Mouse (Mus musculus) cerebellum, adult (tissue): ENCODE measurements around the gene Metap1d.

ENCODE experiments used
- ATAC-seq: cut with Nextera tagmentation; 2 replicates; pipeline ENCODE4 v1.9.2; 2017; ENCODE audit warnings: mild to moderate bottlenecking, moderate library complexity, mixed read lengths; ENCODE audit not compliant: insufficient number of reproducible peaks, low FRiP score, low TSS enrichment

Gene Metap1d

DNA sequence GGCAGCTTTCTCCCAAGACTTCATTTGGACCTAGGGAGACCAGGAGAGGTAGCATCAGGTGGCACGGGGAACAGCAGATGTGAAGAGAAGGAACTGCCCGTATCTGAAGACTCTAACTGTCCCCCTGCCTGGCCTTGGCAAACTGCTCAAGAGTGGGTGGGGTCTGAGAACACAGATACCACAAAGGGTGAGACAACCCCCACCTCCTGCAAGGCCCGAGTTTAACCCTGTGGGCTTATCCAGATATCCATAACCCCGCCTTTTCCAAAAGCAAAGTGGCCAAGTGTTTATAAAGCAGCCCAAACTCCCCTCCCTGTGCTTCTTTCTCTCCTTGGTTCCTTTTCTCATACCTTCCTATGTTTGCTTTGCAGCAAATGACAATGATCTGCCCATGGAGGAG is 70.4 kb downstream of the Metap1d start:
- no peak for ATAC-seq

DNA sequence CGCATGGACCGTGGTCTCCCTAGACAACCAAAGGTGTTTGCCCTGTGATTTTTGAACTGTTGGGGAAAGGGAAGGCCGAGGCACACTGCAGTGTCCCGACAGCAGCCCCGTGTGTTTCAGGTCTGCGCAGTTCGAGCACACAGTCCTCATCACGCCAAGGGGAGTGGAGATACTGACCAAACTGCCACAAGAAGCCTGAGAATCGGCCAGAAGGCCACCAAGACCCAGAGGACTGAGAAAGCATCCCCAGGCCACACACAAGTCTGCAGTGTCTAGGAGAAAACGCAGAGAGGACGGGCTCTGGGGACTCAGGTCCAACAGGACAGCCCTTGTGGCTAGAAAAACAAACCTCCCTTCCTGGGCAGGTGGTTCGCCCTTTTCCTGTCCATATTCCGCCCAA is 71.7 kb downstream of the Metap1d start:
- ATAC-seq: no peak

DNA sequence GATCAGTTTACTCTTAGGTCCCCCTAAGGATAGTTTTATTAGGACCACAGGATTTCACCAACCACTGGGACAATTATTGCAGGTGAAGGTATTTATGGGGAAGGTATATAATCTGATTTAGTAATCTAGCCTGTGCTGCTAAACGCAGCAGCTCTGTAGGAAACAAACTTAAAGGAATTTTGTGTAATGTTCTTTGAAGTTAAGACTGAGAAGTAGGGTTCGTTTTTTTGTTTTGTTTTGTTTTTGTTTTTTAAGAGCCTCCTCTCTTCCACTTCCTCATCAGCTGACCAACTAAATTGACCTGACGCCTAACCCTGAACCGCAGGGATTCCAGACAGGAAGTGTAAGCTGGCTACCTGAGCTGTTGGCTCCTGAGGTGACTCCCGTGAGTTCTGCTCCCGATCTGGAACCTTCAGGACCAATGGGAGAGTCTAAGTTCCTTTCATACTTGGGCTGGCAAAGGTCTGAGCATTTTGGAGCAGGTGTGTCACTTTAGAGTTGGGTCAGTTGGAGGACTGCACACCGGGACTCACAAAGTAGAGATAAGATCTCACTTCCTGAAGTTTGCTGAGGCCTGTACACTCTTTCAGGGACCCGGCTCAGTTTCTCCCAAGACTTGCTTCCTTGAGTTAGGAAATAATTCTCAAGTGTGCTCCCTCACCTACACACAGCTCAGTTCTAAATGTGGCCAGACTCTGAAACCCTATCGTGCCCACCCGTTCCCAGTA is 73.7 kb downstream of the Metap1d start:
- no peak for ATAC-seq

DNA sequence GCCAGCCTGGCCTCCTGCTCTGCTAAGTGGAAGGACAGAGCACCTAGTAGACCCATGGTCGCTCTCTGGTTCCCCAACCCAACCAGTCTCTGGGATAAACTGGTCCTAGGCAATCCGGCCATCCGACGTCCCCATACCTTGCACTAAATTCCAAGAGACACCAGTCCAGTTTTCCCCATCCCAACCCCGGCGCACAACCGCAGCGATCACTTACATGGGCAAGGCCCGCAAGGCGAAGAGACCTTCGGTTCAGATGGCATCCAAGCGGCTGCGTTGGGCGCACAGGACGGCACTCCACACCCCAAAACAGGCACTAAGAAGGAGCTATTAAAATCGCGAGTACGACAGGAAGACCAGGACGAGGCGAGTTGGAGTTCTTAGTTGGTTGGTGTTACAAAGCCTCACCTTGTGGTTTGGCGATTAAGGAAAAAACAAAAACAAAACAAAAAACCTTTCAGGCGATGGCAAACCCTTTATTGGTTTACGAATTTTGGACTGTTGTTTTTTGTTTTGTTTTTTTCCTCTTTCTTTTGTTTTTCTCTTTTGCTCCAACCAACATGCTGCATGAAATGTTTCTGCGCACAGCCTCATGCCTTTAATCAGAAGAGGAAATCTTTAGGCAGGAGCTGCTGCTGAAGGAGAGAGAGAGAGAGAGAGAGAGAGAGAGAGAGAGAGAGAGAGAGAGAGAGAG is 74.4 kb downstream of the Metap1d start:
- ATAC-seq: no peak

DNA sequence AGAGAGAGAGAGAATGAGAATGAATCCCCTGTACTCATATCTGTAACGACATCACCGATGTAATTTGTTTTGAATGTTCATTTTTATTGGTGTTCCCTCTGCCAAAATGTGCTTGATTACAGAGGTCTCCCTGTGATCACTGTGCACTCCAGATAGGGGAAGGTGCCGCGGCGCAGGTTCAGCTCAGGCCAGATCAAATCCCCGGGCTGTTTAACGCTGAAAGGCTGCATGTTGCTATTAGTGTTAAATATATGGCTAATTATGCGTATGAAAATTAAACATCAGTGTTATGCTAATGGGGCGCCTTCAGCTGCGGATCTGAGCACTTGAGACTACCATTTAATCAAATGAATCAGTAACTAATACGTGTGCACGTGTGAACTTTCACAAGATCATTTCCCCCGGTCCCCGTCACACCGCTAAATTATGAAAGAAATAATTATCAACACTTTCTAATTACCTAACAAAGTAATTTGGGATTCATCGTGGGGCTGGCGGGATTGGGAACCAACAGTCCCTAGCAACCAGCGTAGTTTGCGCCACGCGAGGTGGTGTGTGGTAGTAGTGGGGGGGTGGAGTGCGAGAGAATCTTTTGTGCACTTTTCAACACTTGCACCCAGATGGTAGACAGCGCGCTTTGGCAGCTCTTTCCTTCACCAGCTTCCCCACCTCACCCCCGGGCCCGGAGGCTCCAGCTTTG is 75.1 kb downstream of the Metap1d start, which contains the start of gene Dlx1:
TSS of gene Dlx1 (plus strand) at position 100 of the 700 bp plus-strand sequence.
- ATAC-seq: no peak

DNA sequence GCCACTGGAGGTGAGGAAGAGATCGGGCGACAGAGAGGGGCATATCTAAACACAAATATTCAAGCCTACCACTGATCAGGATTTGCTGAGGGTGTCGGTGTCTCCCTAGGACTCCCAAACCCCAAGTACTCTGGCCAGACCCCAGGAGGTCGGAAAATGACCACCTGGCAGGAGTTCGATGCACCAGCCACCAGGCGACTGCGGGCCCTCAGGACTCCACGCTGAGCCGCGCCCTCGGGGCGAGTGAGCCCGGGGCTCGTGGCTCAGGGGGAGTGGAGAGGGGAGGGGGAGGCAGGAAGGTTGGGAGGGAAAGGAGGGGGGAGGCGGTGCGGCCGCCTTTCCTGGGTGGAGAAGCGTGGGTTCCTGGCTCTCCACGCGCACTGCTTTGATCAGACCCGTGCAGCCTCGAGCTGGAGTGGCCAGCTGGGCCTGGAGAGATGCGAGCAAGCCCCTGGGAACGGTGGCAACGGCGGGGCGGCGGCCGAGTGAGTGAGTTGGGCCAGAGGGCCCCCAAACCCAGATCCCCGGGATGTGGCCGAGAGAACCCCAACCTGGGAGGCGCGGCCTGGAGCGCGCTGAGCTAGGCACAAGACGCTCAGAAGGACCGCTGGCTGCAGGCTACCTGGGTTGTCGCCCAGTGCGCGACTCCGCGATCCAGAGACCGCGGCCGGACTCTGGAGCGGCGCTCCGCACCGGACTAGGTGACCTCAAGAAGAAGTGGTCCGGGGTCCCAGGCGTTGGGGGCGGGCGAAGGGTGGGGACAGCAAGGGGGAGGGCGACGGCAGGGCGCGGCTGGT is 75.8 kb downstream of the Metap1d start:
- no peak for ATAC-seq

DNA sequence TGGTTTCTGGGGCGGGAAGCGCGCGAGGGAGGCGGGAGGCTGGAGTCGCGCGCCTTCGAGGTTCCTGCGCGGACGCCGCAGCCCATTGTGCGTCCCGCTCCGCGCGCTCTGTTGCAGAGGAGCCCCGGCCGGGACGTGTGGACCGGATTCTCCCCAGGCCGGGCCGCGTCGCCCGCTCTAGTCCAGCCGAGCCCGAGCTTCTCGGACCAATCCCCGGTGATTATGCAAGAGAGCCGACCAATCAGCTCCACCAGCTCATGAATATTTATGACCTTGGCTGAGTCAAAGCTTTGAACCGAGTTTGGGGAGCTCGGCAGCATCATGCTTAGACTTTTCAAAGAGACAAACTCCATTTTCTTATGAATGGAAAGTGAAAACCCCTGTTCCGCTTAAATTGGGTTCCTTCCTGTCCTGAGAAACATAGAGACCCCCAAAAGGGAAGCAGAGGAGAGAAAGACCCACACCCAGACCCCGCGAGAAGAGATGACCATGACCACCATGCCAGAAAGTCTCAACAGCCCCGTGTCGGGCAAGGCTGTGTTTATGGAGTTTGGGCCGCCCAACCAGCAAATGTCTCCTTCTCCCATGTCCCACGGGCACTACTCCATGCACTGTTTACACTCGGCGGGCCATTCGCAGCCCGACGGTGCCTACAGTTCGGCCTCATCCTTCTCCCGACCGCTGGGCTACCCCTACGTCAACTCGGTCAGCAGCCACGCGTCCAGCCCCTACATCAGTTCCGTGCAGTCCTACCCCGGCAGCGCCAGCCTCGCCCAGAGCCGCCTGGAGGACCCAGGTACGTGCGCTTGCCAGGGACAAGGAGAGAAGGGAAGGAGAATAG is 76.7 kb downstream of the Metap1d start:
- ATAC-seq: no peak

DNA sequence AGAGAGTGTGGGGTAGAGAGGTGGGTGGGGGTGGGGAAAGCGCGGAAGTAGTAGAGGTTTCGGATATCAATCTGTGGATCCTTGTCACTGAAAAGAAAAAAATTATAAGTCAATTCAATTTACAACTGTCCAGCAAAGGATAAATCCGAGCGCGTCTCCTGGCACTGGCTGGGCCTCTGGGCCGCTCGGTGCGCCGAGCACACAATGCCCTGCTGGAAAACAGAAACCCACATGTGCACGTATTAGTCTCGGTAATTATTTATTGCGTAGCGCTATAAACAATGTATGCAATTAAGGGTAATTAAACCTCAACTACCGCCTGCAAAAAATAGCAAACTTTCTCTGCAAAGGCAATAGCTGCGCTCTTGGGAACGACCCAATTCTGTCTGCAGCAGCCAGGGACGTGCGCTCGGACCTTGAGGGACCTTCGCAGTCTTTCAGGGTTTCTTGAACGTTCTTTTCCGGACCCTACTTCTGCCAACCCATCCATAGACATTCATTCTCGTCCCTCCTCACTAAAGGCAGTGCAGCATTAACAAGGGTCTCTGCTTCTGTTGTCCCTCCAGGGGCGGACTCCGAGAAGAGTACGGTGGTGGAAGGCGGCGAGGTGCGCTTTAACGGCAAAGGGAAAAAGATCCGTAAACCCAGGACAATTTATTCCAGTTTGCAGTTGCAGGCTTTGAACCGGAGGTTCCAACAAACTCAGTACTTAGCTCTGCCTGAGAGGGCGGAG is 77.5 kb downstream of the Metap1d start:
- no peak for ATAC-seq

DNA sequence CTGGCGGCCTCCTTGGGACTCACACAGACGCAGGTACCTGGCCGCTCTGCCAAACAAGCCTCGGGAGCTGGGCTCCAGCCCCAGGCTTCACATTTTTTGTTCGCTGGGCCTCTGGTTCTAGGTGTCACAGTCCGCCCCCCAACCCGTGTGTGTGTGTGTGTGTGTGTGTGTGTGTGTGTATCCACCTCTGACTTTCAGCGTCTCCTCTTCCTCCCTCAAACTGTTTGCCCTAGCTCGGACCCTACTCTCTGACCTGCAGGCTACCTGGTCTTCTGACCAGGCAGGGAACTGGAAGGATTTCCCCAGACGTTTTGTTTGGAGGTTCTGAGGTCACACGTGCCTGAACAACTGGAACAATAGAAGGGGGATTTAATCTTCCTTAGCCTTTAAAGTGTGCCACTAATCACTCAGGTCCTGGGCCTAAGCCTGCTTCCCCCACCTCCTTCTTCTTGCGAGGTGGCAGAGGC is 78.1 kb downstream of the Metap1d start:
- no peak for ATAC-seq

DNA sequence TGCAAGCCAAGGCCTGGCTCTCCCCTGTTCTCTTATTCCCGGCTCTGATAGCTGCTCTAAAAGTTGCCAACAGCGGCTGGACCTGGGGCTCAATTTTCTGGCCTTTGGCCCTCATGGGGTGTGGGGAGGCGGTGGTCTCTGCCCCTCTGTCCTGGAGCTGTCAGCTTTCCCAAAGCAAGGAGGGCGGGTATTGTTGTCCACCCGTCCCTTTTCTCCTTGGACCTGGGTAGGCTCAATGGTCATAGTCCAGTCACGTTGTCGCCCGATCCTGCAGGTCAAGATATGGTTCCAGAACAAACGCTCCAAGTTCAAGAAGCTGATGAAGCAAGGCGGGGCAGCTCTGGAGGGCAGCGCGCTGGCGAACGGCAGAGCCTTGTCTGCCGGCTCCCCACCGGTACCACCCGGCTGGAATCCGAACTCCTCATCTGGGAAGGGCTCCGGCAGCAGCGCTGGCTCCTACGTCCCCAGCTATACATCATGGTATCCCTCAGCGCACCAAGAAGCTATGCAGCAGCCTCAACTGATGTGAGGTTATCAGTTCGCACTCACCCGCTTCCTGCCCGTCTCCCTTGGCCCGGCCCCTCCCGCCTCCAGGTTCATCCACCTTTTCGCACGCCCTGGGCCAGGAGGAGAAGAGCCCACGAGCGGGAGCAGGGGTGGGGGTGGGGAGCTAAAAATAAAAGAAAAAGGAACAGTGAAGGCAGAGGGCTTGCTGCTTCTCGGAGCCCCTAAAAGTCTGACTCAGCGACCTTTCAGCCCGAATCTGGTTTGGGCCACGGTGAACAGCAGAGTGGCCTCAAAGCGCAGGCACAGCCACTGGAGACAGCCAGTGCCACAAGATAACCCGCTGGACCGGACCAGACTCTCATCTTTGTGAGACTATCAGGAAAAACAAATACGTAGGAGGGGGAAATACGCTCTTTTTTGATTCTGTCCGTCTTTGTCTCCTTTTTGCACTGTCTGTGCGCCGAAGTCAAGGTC is 79.2 kb downstream of the Metap1d start:
- ATAC-seq: no peak

DNA sequence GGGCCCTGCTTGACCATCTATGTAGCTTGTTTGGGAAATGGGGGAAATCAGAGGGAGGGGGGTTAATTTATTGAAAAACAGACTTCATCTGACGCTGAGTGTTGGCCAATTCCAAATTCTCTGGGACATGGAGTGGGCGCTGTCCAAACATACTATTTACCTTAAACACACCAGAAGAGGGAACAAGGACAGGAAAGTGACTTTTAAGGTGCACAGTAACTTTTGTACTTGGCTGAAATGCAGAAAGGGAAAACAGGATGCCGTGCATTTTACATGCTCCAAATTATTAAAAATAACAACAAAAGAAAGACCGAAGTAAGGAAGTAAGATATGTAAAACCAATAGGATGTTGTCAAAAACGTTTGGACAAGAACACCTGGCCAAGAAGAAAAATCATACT is 80.0 kb downstream of the Metap1d start:
- ATAC-seq: no peak

DNA sequence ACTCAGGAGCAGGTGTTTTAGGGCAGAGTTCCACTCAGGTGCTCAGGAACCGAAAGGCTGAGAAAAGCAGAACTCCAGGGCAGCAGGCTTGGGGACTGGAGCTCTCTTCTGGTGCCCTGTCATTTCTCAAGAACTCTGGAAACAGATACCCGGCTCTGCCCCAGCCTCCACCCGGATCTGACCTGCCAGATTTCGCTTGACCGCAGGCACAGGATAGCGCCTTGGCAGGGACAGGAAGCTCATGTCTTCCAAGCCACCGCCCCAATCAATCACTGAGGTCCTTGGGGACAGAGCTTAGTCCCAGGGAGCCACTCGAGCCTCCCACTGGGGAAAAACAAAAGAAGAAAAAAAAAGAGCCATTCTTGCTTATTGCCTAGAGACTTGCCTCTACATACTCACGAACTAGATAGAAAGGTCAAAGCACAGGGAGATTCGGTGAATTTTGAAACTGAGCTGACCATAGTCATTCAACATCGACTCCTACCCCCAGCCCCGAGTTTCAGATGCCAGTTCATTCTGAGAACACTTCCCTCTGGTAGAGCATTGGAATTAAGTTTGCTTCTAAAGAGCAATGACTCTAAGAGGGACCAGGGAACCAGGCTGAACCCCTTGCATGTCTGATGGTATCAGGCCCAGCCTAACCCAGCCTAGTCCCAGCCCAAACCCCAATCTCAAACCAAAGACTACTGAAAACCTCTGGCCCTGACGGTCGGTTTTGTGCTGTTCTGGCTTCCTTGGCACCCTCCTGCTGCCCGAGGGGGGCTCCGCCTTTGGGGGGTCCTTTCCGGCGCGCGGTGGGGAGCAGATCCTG is 81.4 kb downstream of the Metap1d start:
- no peak for ATAC-seq

DNA sequence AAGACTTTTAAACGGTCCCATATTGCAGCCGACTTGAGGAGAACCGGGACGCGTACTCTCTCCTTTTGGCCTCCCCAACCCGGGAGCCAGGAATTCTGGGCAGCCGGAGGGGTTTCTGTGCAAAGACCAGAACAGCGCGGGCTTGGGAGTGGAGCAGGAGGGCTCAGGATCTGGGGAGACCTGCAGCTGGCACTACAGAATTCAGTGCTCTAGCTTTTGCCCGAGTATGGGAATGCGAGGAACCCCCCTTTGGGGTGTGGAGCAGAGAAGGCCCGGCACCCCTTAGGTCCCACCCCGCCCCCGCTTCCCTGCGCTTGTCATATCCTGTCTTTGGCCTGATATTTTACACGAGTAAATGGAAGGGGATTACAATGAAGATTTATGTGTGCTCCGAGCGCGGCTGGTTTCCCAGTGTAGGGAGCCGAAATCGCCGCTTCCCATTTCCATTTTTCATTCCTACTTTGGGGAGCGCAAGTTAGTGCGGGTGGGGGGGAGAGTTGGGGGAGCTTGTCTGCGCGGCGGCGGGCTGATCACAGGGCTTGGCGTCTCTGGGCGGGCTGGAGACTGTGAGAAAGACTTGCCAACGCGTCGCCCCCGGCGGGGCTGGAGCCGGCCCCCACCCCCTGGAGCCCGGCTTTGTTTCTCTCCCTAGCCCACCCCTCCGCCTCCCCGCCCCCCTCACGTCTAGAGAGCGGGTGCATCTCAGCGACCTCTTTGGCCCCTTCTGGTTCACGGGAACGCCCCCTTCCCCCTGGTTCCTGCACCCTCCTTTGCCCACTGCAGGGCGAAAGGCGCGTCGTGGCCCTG is 87.7 kb downstream of the Metap1d start:
- no peak for ATAC-seq

DNA sequence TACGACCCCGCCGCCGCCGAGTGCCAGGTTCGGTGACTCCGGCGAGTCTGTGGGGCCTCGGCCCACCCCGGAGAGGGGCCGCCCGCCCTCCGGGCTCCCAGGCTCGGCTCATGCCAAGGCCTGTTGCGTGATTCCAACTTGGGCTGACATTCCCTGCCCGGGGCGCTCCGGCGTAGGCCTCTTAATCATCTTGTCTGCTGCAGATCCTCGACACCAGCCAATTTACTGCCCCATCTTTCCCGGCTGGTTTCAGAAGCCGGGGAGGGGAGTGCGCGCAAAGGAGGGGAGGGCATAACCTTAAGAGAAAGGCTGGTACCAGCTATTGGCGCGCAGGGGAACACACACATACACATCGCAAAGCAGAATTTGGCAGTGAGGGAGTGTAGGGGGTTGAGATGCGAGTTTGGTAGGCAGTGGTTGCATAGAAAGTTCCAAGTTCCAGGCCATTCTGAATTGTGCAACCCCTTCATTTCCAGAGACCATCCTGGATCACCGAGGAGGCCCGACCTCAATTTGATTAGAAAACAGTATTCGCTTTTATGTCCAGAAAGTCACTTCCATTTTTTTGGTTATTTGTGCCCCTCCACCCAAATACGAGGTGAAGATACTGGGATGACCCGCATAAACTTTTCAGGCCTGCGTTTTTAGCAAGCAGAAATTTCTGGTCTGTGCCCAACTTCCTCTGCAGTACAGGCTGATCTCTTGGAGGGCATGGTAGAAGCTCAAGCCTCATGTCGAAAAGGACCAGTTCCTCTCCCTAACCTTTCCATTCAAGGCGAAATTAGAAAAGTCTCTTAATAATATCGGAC is 88.5 kb downstream of the Metap1d start:
- ATAC-seq: no peak

DNA sequence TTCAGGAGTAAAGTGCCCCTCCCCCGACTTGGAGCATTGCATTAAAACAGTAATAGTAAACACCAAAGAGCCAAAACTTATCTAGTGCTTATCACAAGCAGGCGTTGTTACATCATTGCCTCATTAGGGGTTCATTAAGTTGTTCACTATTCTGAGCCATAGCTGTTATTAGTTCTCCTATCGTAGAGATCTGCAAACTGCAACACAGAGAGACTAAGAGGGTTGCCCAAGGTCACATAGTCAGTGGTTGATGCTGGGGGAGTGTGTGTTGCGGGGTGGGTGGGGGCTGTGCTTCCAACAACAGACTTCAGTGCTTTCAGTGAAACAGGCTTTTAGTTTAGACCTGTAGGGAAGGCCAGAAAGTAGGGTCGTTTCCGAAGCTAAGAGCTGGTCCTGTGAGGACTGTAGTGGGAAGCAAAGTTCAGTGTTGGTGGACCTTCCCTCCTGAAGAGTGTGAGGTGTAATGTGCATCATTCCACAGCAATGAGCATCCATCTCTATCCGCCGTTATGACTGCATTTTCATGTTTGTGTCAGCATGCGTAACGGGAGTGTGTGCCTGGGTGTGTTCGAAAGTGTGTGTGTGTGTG is 89.2 kb downstream of the Metap1d start:
- ATAC-seq: no peak
